28 mouse cellular contexts compared by ENCODE assay signal in the genomic region with DNA sequence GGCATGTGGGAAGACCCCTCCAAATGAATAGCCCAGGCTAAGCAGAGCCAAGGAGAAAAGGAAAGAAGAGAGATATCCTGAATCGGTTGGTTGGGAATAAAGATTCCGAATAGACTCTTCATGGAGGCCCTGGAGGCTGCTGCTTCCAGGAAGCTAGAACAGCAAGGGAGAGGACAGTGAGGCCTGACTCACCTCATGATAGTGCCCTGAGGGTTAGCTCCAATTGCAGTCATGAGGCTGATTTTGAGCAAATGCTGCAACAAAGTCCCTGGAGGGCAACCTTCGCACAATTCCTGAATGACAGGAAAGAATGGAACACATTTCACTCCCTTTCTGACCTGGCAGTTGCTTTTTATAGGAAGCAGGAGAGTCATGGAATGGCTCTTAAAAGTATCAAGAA. TPM values are rescaled to one million over a fixed set of nuclear protein-coding genes. Genes with fewer than 3 reads are reported as not detected.
"Had no signal": no experiment of that assay in that cellular context is flagged by ENCODE, and none has a peak within 500 bp of the region (broad histone marks: within the 10 kb centered on the region; RNA-seq: fewer than 3 reads in every experiment).

No protein-coding gene starts in this region.

- H3K4me2 ChIP-seq: heart, embryonic 11.5 days; heart, embryonic 13.5 days; heart, embryonic 15.5 days; hindbrain, embryonic 13.5 days; hindbrain, embryonic 15.5 days; limb, embryonic 12.5 days; liver, embryonic 11.5 days; liver, embryonic 13.5 days; liver, embryonic 15.5 days had no signal

- H3K9ac ChIP-seq: heart, embryonic 13.5 days; heart, embryonic 15.5 days; hindbrain, embryonic 13.5 days; hindbrain, embryonic 15.5 days; limb, embryonic 12.5 days; liver, embryonic 13.5 days; liver, embryonic 15.5 days; liver, postnatal 0 days had no signal

- H3K4me3 ChIP-seq: heart, adult 2 months; heart, embryonic 13.5 days; heart, embryonic 15.5 days; hindbrain, embryonic 13.5 days; hindbrain, embryonic 15.5 days; layer of hippocampus, adult 2 months; left cerebral cortex, adult 2 months; limb, embryonic 10.5 days; limb, embryonic 12.5 days; liver, embryonic 13.5 days; liver, embryonic 15.5 days had no signal

- H3K27me3 ChIP-seq: heart, embryonic 13.5 days; heart, embryonic 15.5 days; hindbrain, embryonic 13.5 days; hindbrain, embryonic 15.5 days; limb, embryonic 12.5 days; liver, embryonic 13.5 days; liver, embryonic 15.5 days had no signal

- H3K27ac ChIP-seq: heart, adult 2 months; heart, embryonic 13.5 days; heart, embryonic 15.5 days; hindbrain, embryonic 13.5 days; hindbrain, embryonic 15.5 days; hindbrain, postnatal 0 days; layer of hippocampus, adult 2 months; left cerebral cortex, adult 2 months; limb, embryonic 10.5 days; limb, embryonic 12.5 days; liver, embryonic 13.5 days; liver, embryonic 15.5 days had no signal

- H3K4me1 ChIP-seq: heart, embryonic 13.5 days; heart, embryonic 15.5 days; hindbrain, embryonic 13.5 days; hindbrain, embryonic 15.5 days; limb, embryonic 10.5 days; limb, embryonic 12.5 days; liver, embryonic 13.5 days; liver, embryonic 15.5 days had no signal

- ATAC-seq: hindbrain, postnatal 0 days; intestine, postnatal 0 days; liver, postnatal 0 days had no signal

- H3K36me3 ChIP-seq: heart, embryonic 13.5 days; heart, embryonic 15.5 days; hindbrain, embryonic 13.5 days; hindbrain, embryonic 15.5 days; limb, embryonic 10.5 days; limb, embryonic 12.5 days; liver, embryonic 13.5 days; liver, embryonic 15.5 days had no signal

- H3K9me3 ChIP-seq: heart, embryonic 13.5 days; heart, embryonic 15.5 days; hindbrain, embryonic 13.5 days; hindbrain, embryonic 15.5 days; limb, embryonic 10.5 days; limb, embryonic 12.5 days; liver, embryonic 13.5 days; liver, embryonic 15.5 days had no signal

- DNase-seq: gastrocnemius, postnatal 10 days; gastrocnemius, postnatal 25 days; heart, adult 2 months; heart, postnatal 14 days; heart, postnatal 36 days; kidney, adult 18-20 months; kidney, adult 8-10 months; kidney, postnatal 10 days; kidney, postnatal 25 days; kidney, postnatal 4 days; liver; liver, embryonic 13.5 days; liver, postnatal 0 days had no signal

RNA-seq across cellular contexts. Expression of a gene that starts 19.7 kb away (rescaled TPM):
- total RNA-seq: granulocyte monocyte progenitor cell, adult 5-6 weeks; hematopoietic stem cell, adult 5-6 weeks had no signal
